Mouse (Mus musculus): ENCODE measurements at regions not wholly inside any gene's neighbourhood (a gene's known extent, or its start where the extent isn't known, plus 50 kb on each side); places are given as distances from the start of the nearest gene placed in this dataset.

DNA sequence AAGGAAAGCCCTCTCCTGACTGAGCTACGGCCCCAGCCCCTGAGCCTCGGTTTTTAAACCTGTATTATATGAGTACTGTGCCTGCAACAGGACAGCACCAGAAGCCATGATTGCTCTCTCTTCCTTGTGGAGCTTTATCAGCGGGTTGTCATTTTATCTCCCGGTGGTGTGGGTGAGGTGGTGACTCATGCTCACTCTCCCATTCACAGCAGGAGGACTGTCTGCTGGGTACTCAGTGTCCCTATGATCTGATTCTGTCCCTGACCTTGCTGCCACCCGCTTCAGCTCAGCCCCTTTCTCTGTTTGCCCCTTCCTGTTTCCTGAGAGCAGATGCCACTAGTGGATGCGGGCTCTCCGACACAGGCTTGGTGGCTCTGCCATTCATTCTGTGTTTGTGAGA is 277.9 kb downstream of the Med13l start:
- TF ChIP-seq MXI1 (IDR thresholded peaks at IDR 0.05; ENCODE audit: low read depth, low read length) (no peak), ZMIZ1 (IDR thresholded peaks at IDR 0.05; ENCODE audit: low read depth, low read length) (no peak), POLR2A (IDR thresholded peaks at IDR 0.05; ENCODE audit: control insufficient read depth in 1 of 2, insufficient read depth in 1 of 2, low read depth in 1 of 2, low read length in 2 of 2, poor library complexity in 1 of 2) (no peak), TAL1 (IDR thresholded peaks at IDR 0.05; ENCODE audit: low read length) (no peak), MEF2A (IDR thresholded peaks at IDR 0.05; ENCODE audit: extremely low read depth, insufficient replicate concordance, low read depth, low read length, poor library complexity, severe bottlenecking) (no peak), ZC3H11A (IDR thresholded peaks at IDR 0.05; ENCODE audit: low read depth, low read length) (no peak)
